Mouse (Mus musculus) hindbrain, postnatal 0 days (tissue): Measurements from ENCODE around the gene Ctbp2. TPM values are rescaled to one million over a fixed set of nuclear protein-coding genes. Genes with fewer than 3 reads are reported as not detected.

Experiments used
- ATAC-seq: fragments of 200-750 bp; cut with Nextera tagmentation; 2 replicates; pipeline ENCODE4 v1.8.0; 2017; ENCODE audit warnings: mild to moderate bottlenecking, moderate TSS enrichment, moderate library complexity
- DNase-seq: peaks from one replicate; pipeline ENCODE4 v3.0.0-alpha.2; 2015; ENCODE audit warnings: low spot score
- H3K27ac ChIP-seq: fragments of 300-500 bp; sonication (generic); 2 replicates; pipeline ENCODE4 v1.5.1; 2014; ENCODE audit warnings: mild to moderate bottlenecking
- H3K27me3 ChIP-seq: fragments of 300-500 bp; sonication (generic); 2 replicates; pipeline ENCODE4 v1.6.1; 2014; ENCODE audit warnings: low read length, mixed read lengths; ENCODE audit not compliant: insufficient read depth
- H3K36me3 ChIP-seq: fragments of 300-500 bp; sonication (generic); 2 replicates; pipeline ENCODE4 v1.6.1; 2014; ENCODE audit warnings: low read length, mixed read lengths; ENCODE audit not compliant: insufficient read depth
- H3K4me1 ChIP-seq: fragments of 300-500 bp; sonication (generic); 2 replicates; pipeline ENCODE4 v1.6.1; 2014; ENCODE audit warnings: antibody characterized with exemption, low read length, mixed read lengths; ENCODE audit not compliant: insufficient read depth
- H3K4me2 ChIP-seq: fragments of 300-500 bp; sonication (generic); 2 replicates; pipeline ENCODE4 v1.6.1; 2014; ENCODE audit warnings: low read depth, mild to moderate bottlenecking, low read length, moderate library complexity, mixed read lengths
- H3K4me3 ChIP-seq: fragments of 300-500 bp; sonication (generic); 2 replicates; pipeline ENCODE4 v1.5.1; 2014; ENCODE audit warnings: low read length
- H3K9ac ChIP-seq: fragments of 300-500 bp; sonication (generic); replicated peaks from 2 replicates; pipeline ENCODE4 v1.6.1; 2014; ENCODE audit warnings: mild to moderate bottlenecking, low read length, moderate library complexity, mixed read lengths
- H3K9me3 ChIP-seq: fragments of 300-500 bp; sonication (generic); 2 replicates; pipeline ENCODE4 v1.6.1; 2016; ENCODE audit warnings: low read length, mixed read lengths
- CTCF ChIP-seq: IDR thresholded peaks from 2 replicates; pipeline ENCODE4 v1.5.1; 2016; ENCODE audit warnings: antibody characterized with exemption, control low read depth, low read depth
- WGBS: fragments of 180-500 bp; shearing (Covaris S2); extraction: QIAGEN DNeasy Blood & Tissue Kit; methylation state at CpG from one replicate; pipeline ENCODE4 v1.1.7; 2014; 5-methylcytosine and 5-hydroxymethylcytosine counted together
- polyA plus RNA-seq: library from polyadenylated mRNA; unstranded; fragments of >200 nt; fragmentation: Nextera tagmentation; extraction: Ambion mirVana; gene quantifications from 2 replicates; pipeline ENCODE4 v1.2.1, GENCODE M21; 2015
- total RNA-seq: library from RNA; depleted of rRNA; stranded (reverse); fragments of >200 nt; gene quantifications from 2 replicates; pipeline ENCODE4 v1.2.3, GENCODE M21; 2014

Ctbp2 gene
- total and polyA plus RNA-seq, 2 experiments from 2014 or later = 39.6 to 89.0 TPM

DNA sequence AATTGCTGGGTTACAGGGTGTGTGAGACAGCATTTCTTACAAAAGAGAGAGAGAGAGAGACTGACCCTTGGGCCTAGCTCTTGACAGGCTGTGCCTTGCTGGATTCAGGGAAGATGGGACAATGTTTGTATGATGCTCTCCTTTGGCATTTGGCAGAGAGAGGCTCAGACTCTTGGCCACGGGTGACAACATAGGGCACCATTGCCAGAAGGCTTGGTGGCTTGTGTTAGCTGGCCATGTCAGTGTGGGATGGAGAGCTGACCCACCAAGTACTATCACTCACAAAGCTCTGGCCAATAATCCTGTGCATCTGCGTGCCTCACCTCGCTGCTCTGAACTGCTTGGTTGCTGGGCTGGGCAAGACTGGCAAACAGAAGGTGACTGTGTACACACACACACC, 113.7 kb downstream of the Ctbp2 start:
- no peak for ATAC-seq
- no peak overlapping the region for H3K4me2 ChIP-seq

DNA sequence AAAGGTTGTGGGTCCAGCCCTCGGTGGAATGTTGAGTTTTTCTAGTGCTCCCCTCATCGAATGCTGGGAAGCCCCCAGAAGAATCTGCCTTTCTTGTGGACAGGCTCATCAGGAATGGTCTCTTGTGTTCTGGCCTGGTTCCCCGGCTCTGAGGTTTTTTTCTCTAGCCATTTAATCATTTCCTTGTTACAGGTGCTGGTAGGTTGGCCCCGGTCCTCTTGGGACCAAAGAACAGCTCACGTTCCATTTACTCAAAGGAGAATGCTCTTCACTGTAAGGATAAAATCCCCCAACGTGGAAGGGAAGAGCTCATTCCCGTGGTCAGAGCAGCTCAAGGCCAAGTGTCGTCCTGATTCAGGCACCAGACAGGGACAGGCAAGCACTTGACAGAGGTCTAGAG, 114.5 kb downstream of the Ctbp2 start:
- Histone ChIP-seq H3K4me2 (no peak overlapping the region), H3K4me3 (no peak overlapping the region), H3K27ac (peak overlapping the region; percentile 68; the same call in 1 of the 2 replicates), H3K27me3 (no peaks in the 10 kb centered on the region), H3K36me3 (no peaks in the 10 kb centered on the region), H3K9ac (no peak overlapping the region), H3K4me1 (peaks cover 28% of the 10 kb centered on the region), H3K9me3 (no peaks in the 10 kb centered on the region)
- ATAC-seq (no peak), DNase-seq (no peak)
- 76% methylated on average over 8 of the region's 8 CpGs for WGBS
- TF ChIP-seq CTCF = no peak

More for the DNA sequence above, 113.7 kb downstream of the Ctbp2 start:
- Histone ChIP-seq H3K4me1 (peaks cover 31% of the 10 kb centered on the region), H3K9ac (no peak overlapping the region), H3K27ac (peak overlapping the region; percentile 68; the same call in 1 of the 2 replicates), H3K27me3 (no peaks in the 10 kb centered on the region), H3K4me3 (no peak overlapping the region), H3K9me3 (no peaks in the 10 kb centered on the region), H3K36me3 (no peaks in the 10 kb centered on the region)
- 56% methylated on average over 3 of the region's 3 CpGs for WGBS
- no peak for TF ChIP-seq CTCF
- no peak for DNase-seq

DNA sequence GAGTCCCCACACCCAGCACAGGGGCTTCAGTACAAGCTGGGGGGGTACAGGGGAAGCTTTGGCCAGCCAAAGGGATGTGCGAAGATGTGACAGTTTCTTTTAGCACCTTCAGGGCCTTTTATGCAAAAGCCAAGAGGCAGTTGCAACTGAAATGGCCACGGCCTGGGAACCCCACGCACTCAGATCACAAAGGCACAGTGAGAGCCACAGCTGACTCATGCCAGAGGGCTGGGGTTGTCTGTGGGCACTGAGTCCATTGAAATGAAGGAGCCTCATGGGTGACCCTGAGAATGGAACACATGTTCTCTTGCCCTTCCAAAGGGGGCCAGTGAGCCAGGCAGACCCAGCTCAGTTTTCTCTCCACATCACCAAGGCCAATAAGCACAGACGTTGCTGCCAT, 115.5 kb downstream of the Ctbp2 start:
- ATAC-seq (no peak), DNase-seq (no peak)
- TF ChIP-seq CTCF = no peak
- H3K27me3 ChIP-seq = no peaks in the 10 kb centered on the region
- no peak overlapping the region for H3K27ac ChIP-seq
- H3K36me3 ChIP-seq = no peaks in the 10 kb centered on the region
- no peak overlapping the region for H3K4me3 ChIP-seq
- no peak overlapping the region for H3K4me2 ChIP-seq
- WGBS = 71% methylated on average over 4 of the region's 4 CpGs
- no peaks in the 10 kb centered on the region for H3K9me3 ChIP-seq
- no peak overlapping the region for H3K9ac ChIP-seq
- H3K4me1 ChIP-seq = peaks cover 28% of the 10 kb centered on the region

DNA sequence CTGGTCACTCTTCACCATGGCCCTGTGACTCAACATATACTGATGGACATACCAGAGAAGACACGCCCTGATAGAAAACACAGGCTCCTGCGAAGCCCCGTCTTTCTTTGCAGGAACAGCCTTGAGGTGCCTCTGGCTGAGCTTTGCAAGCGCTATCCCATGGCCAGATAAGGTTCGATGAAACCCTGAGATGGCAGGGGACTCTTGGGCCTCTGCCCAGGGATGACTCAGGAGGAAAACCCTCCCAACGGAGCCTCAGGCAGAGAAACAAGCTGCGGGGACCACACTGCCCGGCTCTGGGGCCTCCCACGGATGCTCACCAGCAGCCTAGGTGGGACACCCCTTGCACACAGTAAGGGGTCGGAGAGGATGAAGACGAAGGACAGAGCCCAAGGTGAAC, 116.8 kb downstream of the Ctbp2 start:
- Histone ChIP-seq H3K36me3 (no peaks in the 10 kb centered on the region), H3K4me3 (no peak overlapping the region), H3K4me1 (peaks cover 20% of the 10 kb centered on the region), H3K27me3 (no peaks in the 10 kb centered on the region), H3K9ac (no peak overlapping the region), H3K27ac (no peak overlapping the region), H3K9me3 (no peaks in the 10 kb centered on the region), H3K4me2 (no peak overlapping the region)
- WGBS = 62% methylated on average over 11 of the region's 11 CpGs
- no peak for TF ChIP-seq CTCF
- DNase-seq (no peak), ATAC-seq (no peak)

DNA sequence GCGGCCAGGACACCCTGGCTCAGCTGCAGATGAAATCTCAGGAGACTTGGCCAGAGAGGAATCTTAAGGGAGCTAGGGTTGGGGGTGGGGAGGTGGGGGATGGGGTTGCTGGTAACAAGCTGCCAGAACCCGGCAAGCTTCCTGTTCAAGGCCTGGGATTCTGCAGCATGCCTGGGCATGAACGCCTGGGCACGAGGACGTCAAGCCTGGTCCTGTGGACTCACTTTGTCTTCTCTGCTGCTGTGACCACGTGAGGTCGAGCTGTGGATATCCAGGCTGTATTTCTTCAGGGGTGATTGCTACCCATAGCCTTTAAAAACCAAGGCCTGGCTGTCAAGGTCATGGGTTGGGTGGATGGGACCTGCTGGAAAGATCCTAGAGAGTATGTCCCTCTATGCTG, 118.4 kb downstream of the Ctbp2 start:
- WGBS = 87% methylated on average over 7 of the region's 7 CpGs
- Histone ChIP-seq H3K9me3 (no peaks in the 10 kb centered on the region), H3K27ac (no peak overlapping the region), H3K9ac (no peak overlapping the region), H3K4me2 (no peak overlapping the region), H3K4me3 (no peak overlapping the region), H3K36me3 (no peaks in the 10 kb centered on the region), H3K27me3 (no peaks in the 10 kb centered on the region), H3K4me1 (peaks cover 15% of the 10 kb centered on the region; the same call in 1 of the 2 replicates)
- TF ChIP-seq CTCF = no peak
- DNase-seq (no peak), ATAC-seq (no peak)

DNA sequence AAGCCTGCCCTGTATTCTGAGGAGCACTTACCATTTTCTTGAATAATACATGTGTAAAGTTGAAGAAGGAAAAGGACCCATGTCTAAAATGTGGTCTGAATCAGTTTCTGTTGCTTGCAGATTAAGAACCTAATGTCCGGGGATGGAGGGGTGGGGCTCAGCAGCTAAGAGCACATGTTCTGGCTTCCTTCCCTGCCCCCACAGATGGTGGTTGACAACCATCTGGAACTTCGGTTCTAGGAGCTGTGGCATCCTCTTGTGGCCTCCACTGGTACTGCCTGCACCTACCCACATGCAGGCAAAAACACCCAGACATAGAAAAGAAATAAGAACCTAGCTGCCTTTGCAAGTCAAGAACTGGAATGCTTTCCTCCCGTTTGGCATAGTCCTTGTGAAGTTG, 120.7 kb downstream of the Ctbp2 start:
- no peak overlapping the region for H3K4me3 ChIP-seq
- H3K4me1 ChIP-seq = 0 out of 2 replicates have a peak, but pooled peaks cover 7% of the 10 kb centered on the region
- H3K4me2 ChIP-seq = no peak overlapping the region
- H3K9me3 ChIP-seq = no peaks in the 10 kb centered on the region
- H3K9ac ChIP-seq = no peak overlapping the region
- H3K27ac ChIP-seq = no peak overlapping the region
- WGBS = 19% methylated on average over 3 of the region's 3 CpGs
- no peaks in the 10 kb centered on the region for H3K27me3 ChIP-seq
- TF ChIP-seq CTCF = peak; percentile 99
- DNase-seq = peak; percentile 91
- ATAC-seq = peak; percentile 78; the same call in 1 of the 2 replicates
- H3K36me3 ChIP-seq = peaks cover 8% of the 10 kb centered on the region; the same call in 1 of the 2 replicates

DNA sequence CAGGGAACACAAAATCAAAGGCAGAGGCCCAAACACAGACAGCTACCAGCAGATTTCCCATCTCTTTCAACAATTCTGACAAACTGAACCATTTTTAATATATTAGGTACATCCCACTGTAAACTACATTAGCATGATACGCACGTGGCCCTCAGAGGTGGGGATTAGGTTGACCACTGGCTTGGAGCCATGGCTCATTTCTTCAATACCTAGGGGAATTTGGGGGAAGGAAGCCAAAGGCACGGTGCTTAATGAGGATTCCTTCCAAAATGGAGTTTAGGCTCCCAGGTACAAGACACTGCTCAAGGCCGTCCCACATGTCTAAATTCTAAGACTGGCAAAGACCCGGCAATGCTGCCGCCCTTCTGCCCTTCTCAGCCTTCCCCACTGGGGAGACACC, 121.9 kb downstream of the Ctbp2 start:
- DNase-seq = no peak
- Histone ChIP-seq H3K27me3 (no peaks in the 10 kb centered on the region), H3K4me3 (no peak overlapping the region), H3K36me3 (peaks cover 17% of the 10 kb centered on the region; the same call in 1 of the 2 replicates), H3K27ac (no peak overlapping the region), H3K4me2 (no peak overlapping the region), H3K9ac (no peak overlapping the region), H3K4me1 (0 out of 2 replicates have a peak, but pooled peaks cover 7% of the 10 kb centered on the region), H3K9me3 (no peaks in the 10 kb centered on the region)
- ATAC-seq = no peak
- TF ChIP-seq CTCF = no peak
- WGBS = 68% methylated on average over 6 of the region's 6 CpGs
